Mouse (Mus musculus): ENCODE measurements around the gene Flvcr2. TPM values are rescaled to one million over a fixed set of nuclear protein-coding genes. Genes with fewer than 3 reads are reported as not detected.

Gene Flvcr2
- total and polyA plus RNA-seq, 3 experiments, result 2.4 to 5.2 (median 3.7) TPM

- DNase-seq, result peak; percentile 36
Measured at GRCm38 (mm10) chr12:85794094-85794493, 47.8 kb downstream of the Flvcr2 start.

- no peak for DNase-seq
Measured at GRCm38 (mm10) chr12:85795551-85795950, 49.2 kb downstream of the Flvcr2 start.

- DNase-seq, result no peak
Measured at GRCm38 (mm10) chr12:85800031-85800430, 53.7 kb downstream of the Flvcr2 start.

- DNase-seq, result no peak
Measured at GRCm38 (mm10) chr12:85809726-85810125, 63.4 kb downstream of the Flvcr2 start.

GRCm38 (mm10) chr12:85810959-85811358 lies 64.6 kb downstream of the Flvcr2 start:
- no peak for DNase-seq

- no peak for DNase-seq
Measured at GRCm38 (mm10) chr12:85811676-85812075, 65.3 kb downstream of the Flvcr2 start.

- peak; percentile 84 for DNase-seq
Measured at GRCm38 (mm10) chr12:85813599-85813998, 67.3 kb downstream of the Flvcr2 start.

GRCm38 (mm10) chr12:85822051-85822450 lies 75.7 kb downstream of the Flvcr2 start:
- no peak for DNase-seq

- peak; percentile 97 for DNase-seq
Measured at GRCm38 (mm10) chr12:85824438-85825264, 78.3 kb downstream of the Flvcr2 start, which contains the start of the genes Erg28 and Ttll5. Gene Erg28 (minus strand): TSS chr12:85824550. Gene Ttll5 (plus strand): TSS chr12:85824659.

- DNase-seq, result no peak
Measured at GRCm38 (mm10) chr12:85825361-85825760, 79.0 kb downstream of the Flvcr2 start.

- DNase-seq, result no peak
Measured at GRCm38 (mm10) chr12:85825822-85826221, 79.5 kb downstream of the Flvcr2 start.

- DNase-seq, result no peak
Measured at GRCm38 (mm10) chr12:85828856-85829255, 82.5 kb downstream of the Flvcr2 start.

GRCm38 (mm10) chr12:85829866-85830265 lies 83.5 kb downstream of the Flvcr2 start:
- DNase-seq, result no peak

GRCm38 (mm10) chr12:85830691-85831090 lies 84.4 kb downstream of the Flvcr2 start:
- DNase-seq, result peak; percentile 70

- DNase-seq, result no peak
Measured at GRCm38 (mm10) chr12:85834543-85834942, 88.2 kb downstream of the Flvcr2 start.

- no peak for DNase-seq
Measured at GRCm38 (mm10) chr12:85837765-85838164, 91.4 kb downstream of the Flvcr2 start.

- no peak for DNase-seq
Measured at GRCm38 (mm10) chr12:85839371-85840000, 93.1 kb downstream of the Flvcr2 start.

GRCm38 (mm10) chr12:85848164-85848958 lies 102.0 kb downstream of the Flvcr2 start:
- peak; percentile 39 for DNase-seq

- no peak for DNase-seq
Measured at GRCm38 (mm10) chr12:85850661-85851060, 104.3 kb downstream of the Flvcr2 start.

GRCm38 (mm10) chr12:85853836-85854235 lies 107.5 kb downstream of the Flvcr2 start:
- no peak for DNase-seq

GRCm38 (mm10) chr12:85854271-85854670 lies 107.9 kb downstream of the Flvcr2 start:
- no peak for DNase-seq

GRCm38 (mm10) chr12:85857300-85857699 lies 111.0 kb downstream of the Flvcr2 start:
- DNase-seq, result no peak

Data from adrenal gland, adult 2 months (tissue).